Mouse (Mus musculus) frontal cortex, postnatal 25 days (tissue): Measurements from ENCODE around the gene Gm49337.

ENCODE experiments used
- DNase-seq, 2 experiments: peaks; one replicate each; pipeline ENCODE4 v3.0.0; 2022; ENCODE audit warnings: low spot score in 2 of 2

The Gm49337 gene

DNA sequence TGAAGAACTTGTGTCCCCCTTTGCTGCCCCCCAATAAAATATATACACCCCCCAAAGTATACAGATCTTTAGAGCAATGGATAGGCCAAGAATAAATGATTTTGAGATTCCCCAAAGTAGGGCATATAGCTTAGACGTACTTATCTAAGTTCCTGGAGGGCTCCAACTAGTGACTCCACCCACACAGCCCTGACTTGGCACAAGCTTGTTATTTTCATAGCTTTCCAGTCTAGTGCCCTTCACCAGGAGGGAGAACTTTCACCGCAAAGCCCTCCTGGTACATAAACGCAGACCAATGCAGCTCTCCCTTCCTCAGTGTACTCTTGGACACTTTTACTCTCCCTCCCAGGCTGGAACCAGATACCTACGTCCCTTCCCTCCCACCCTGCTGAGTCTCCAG lies 11.0 kb upstream of the Gm49337 start:
- no peak for DNase-seq

- DNase-seq, result no peak
Measured at GRCm38 (mm10) chr4:116164759-116165554, 8.2 kb upstream of the Gm49337 start.

- no peak for DNase-seq
Measured at GRCm38 (mm10) chr4:116165708-116166407, 7.3 kb upstream of the Gm49337 start.

DNA sequence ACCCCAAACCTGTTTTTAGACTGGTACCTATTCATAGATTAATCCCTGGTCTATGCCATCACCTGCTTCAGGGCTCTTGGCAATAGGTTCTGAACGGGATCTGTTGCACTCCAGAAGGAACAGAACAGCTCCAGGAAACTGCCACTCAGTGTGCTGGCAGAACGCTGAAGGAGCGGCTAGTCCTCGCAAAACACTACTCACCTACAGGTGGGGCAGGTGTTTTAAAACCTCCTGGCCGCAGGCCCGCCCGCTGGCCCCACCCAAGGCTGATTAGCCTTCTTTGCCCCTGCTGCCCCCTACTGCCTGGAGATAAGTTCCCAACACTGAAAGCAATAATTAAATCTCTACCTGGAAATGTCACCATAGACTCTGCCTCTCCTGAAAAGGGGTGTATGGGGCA lies 5.8 kb upstream of the Gm49337 start, which contains the start of gene Tspan1:
TSS of gene Tspan1 (minus strand) at position 198 of the 400 bp plus-strand sequence.
- no peak for DNase-seq

- DNase-seq, result peak; percentile 69 to 72
Measured at GRCm38 (mm10) chr4:116168617-116169352, 4.4 kb upstream of the Gm49337 start.

DNA sequence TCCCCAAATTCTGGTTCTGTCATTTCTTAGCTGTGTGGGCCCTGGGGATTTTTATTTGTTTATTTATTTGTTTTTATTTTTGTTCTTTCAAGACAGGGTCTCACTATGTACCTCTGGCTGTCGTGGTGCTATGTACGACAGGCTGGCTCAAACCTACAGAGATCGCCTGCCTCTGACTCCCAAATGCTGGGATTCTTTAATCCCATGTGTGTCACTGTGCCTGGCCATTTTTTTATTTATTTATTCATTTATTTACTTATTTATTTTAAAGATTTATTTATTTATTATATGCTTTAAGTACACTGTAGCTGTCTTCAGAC lies 3.9 kb upstream of the Gm49337 start:
- DNase-seq, result no peak

- DNase-seq, result no peak
Measured at GRCm38 (mm10) chr4:116173752-116174151, 568 bp downstream of the Gm49337 start.

GRCm38 (mm10) chr4:116174466-116175116 lies 1.4 kb downstream of the Gm49337 start:
- DNase-seq, result no peak

GRCm38 (mm10) chr4:116175136-116175535 lies 2.0 kb downstream of the Gm49337 start:
- no peak for DNase-seq

DNA sequence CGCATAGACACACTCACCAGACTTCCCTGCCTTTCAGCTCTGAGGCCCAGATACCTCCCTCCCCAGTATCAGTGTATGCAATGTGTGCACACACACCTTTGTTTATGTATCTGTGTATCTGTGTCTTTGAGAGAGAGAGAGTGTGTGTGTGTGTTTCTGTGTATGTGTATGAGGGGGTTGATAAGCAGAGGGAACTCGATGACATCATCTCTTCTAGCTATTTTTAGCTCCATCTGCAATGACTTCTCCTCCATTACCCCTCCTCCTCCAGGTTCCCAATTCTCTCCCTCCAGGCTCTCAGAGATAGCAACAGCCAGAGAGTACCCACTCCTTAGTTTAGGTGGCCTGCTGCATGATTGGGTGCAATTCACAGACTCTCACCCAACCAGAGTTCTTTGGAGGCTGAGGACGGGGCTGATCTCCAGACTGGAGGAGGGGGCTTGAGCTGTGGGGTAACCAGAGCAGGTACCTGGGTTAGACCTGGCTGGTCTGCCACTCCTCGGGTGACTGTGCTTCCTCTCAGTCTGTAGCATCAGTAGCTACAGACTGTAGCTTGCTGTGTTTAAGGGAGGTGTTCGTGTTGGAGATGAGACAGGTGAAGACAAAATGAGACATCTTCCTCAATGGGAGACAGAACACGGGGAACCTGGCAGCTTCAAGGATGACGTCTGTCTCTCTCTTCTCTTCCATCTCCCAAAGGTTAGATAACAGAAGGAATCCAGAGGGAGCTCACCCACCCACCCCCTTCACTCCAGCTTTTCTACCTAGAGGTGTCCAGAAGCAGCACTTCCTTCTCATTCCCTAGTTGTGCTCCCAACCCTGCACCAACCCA lies 2.7 kb downstream of the Gm49337 start:
- DNase-seq, result no peak

- peak; percentile 42 to 47 for DNase-seq
Measured at GRCm38 (mm10) chr4:116176543-116176988, 3.4 kb downstream of the Gm49337 start.

GRCm38 (mm10) chr4:116177140-116177539 lies 4.0 kb downstream of the Gm49337 start:
- DNase-seq, result no peak

- no peak for DNase-seq
Measured at GRCm38 (mm10) chr4:116182079-116182478, 8.9 kb downstream of the Gm49337 start.

DNA sequence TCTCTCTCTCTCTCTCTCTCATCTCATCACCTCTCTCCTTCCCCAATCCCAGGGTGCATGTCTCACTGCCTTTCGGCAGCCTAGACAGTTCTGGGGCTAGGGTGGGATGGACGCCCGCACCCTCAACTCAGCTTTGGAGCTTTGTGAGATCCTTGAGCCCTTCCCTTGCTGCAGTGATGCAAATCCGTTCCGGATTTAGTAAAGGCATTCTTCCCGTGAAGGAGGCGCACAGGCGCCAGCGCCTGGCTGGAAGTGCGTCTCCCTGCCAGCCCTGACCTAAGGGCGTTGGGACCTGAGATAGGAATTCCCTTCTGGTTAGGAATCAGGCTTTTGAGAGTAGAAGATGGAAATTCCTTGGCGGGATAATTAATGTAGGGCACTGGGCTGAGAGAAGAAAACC lies 9.6 kb downstream of the Gm49337 start:
- DNase-seq, result no peak

DNA sequence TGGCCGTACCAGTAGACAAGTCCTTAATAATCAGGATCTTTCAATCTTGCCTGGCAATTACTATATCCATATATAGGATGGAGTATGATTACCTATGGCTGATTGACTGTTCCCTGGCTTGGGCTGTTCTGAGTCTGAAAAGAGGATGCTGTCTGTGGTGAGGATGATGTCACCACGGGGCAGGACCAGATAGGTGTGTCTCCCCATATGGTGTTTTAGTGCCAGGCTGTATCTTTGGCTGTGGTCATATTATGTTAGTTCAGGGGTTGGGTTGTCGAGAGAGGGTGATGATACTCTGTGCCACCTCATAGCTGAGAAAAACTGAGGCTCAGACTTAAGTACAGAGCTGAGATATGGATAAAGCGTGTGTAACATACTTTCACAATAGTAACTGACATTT lies 11.9 kb downstream of the Gm49337 start:
- no peak for DNase-seq

- DNase-seq, result no peak
Measured at GRCm38 (mm10) chr4:116192286-116192835, 19.2 kb downstream of the Gm49337 start.

- no peak for DNase-seq
Measured at GRCm38 (mm10) chr4:116193583-116194383, 20.6 kb downstream of the Gm49337 start.

DNA sequence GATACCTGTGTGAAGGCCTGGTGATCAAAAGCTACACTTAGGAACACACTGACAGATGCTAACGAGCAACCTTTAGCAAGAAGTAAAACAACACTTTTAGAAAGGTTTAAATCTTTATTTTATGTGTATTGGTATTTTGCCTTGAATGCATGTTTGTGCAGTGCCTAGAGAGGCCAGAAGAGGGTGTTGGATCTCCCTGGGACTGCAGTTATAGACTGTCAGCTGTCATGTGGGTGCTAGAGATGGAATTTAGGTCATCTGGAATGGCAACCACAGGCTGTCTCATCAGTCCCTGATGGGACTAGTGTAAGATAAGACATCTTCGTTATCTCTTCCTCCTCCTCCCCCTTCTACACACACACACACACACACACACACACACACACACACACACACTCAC lies 25.2 kb downstream of the Gm49337 start:
- no peak for DNase-seq

DNA sequence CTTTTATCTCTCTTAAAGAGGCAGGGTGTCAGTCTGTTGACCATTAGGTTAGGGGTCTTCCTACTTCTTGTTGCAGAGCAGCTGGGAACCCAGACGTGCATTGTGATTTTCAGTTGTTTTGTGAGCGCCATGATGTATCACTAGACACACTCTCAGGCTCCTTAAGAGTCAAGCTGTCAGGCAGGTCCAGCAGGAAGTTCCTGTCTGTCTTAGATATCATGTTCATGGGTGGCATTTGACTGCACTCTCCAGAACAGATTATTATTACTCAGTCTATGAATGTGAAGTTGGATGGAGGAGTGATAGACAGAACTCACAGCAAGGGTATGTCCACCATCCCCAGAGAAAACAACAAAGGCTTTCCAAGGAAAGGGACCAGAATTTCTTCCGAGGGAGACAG lies 31.2 kb downstream of the Gm49337 start:
- DNase-seq, result no peak

GRCm38 (mm10) chr4:116206531-116206930 lies 33.3 kb downstream of the Gm49337 start:
- no peak for DNase-seq
